Mouse (Mus musculus): Measurements from ENCODE around the gene Fxyd7. TPM values are rescaled to one million over a fixed set of nuclear protein-coding genes. Genes with fewer than 3 reads are reported as not detected.

Gene Fxyd7
- polyA plus RNA-seq, 1 experiment from 2014 or later = 42.2 TPM

- 0 out of 2 replicates have a peak, but pooled peaks have one; percentile 20 for ATAC-seq (ENCODE audit: insufficient number of reproducible peaks, insufficient read depth, low FRiP score, low read depth)
- Histone ChIP-seq H3K9ac (replicated peaks; ENCODE audit: low read depth, low read length) (no peak overlapping the region), H3K4me2 (replicated peaks; ENCODE audit: low read depth, low read length) (no peak overlapping the region; the same call in 1 of the 2 replicates), H3K4me1 (ENCODE audit: control insufficient read depth, insufficient read depth, low read length) (peaks cover 27% of the 10 kb centered on the region), H3K9me3 (ENCODE audit: control insufficient read depth, low read depth, low read length) (no peaks in the 10 kb centered on the region), H3K27me3 (ENCODE audit: control insufficient read depth, insufficient read depth, low read length) (no peaks in the 10 kb centered on the region), H3K4me3 (ENCODE audit: low read depth, low read length) (no peak overlapping the region), H3K27ac (ENCODE audit: low read length) (peak overlapping the region; percentile 87), H3K36me3 (ENCODE audit: control insufficient read depth, insufficient read depth, low read length) (peaks cover 3% of the 10 kb centered on the region; the same call in 1 of the 2 replicates)
Measured at GRCm38 (mm10) chr7:31073546-31073945, 22.3 kb upstream of the Fxyd7 start.

DNA sequence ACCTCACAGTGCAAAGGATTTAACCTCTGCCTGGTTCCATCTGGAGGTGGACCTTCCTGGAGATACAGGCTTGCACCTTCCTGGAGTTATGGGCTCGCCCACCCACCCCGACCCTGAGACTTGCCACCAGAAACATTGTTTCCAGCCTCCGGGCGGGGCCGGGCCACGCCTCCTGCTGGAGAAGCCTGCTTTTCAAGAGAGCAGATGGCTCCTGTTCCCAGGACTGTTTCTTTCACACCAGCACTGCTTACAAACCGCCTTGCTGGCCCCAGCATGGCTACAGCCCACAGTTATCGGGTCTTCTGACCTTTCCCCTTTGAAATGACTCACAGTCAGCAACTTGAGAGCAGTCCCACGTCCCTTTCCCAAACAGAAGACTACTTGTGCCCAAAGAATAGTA, 21.1 kb upstream of the Fxyd7 start:
- ATAC-seq (ENCODE audit: insufficient number of reproducible peaks, insufficient read depth, low FRiP score, low read depth) = no peak
- H3K9ac ChIP-seq (replicated peaks; ENCODE audit: low read depth, low read length) = no peak overlapping the region
- H3K27ac ChIP-seq (ENCODE audit: low read length) = peak overlapping the region; percentile 87
- H3K27me3 ChIP-seq (ENCODE audit: control insufficient read depth, insufficient read depth, low read length) = no peaks in the 10 kb centered on the region
- WGBS = 39% methylated on average over 9 of the region's 9 CpGs
- H3K4me3 ChIP-seq (ENCODE audit: low read depth, low read length) = 0 out of 2 replicates have a peak overlapping the region, but pooled peaks have one; percentile 6
- no peaks in the 10 kb centered on the region for H3K9me3 ChIP-seq (ENCODE audit: control insufficient read depth, low read depth, low read length)
- H3K4me2 ChIP-seq (replicated peaks; ENCODE audit: low read depth, low read length) = peak overlapping the region; percentile 26
- H3K36me3 ChIP-seq (ENCODE audit: control insufficient read depth, insufficient read depth, low read length) = peaks cover 3% of the 10 kb centered on the region; the same call in 1 of the 2 replicates
- peaks cover 28% of the 10 kb centered on the region for H3K4me1 ChIP-seq (ENCODE audit: control insufficient read depth, insufficient read depth, low read length)

DNA sequence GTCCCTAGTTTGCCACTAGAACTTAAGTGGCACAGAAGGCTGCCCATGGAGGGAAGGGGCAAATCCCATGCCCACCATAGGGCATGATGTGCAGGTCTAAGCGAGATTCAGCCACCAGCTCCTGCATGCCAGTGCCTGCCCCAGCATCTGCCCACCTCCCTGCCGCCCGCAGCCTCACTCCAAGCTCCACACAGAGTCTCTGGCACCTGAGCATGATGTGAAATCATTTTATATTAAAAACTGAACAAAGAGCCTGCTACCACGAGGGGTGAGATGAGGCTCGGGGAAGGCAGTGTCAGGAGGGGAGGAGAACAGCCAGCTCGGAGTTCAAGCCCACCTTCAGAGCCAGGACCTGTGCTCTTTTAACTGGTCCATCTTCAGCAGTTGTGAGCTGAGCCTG, 19.1 kb upstream of the Fxyd7 start:
- Histone ChIP-seq H3K36me3 (ENCODE audit: control insufficient read depth, insufficient read depth, low read length) (peaks cover 3% of the 10 kb centered on the region; the same call in 1 of the 2 replicates), H3K4me3 (ENCODE audit: low read depth, low read length) (no peak overlapping the region), H3K27me3 (ENCODE audit: control insufficient read depth, insufficient read depth, low read length) (no peaks in the 10 kb centered on the region), H3K4me1 (ENCODE audit: control insufficient read depth, insufficient read depth, low read length) (peaks cover 29% of the 10 kb centered on the region), H3K27ac (ENCODE audit: low read length) (0 out of 2 replicates have a peak overlapping the region, but pooled peaks have one; percentile 15), H3K9me3 (ENCODE audit: control insufficient read depth, low read depth, low read length) (no peaks in the 10 kb centered on the region), H3K4me2 (replicated peaks; ENCODE audit: low read depth, low read length) (no peak overlapping the region), H3K9ac (replicated peaks; ENCODE audit: low read depth, low read length) (no peak overlapping the region)
- no peak for ATAC-seq (ENCODE audit: insufficient number of reproducible peaks, insufficient read depth, low FRiP score, low read depth)
- 70% methylated on average over 6 of the region's 6 CpGs for WGBS

DNA sequence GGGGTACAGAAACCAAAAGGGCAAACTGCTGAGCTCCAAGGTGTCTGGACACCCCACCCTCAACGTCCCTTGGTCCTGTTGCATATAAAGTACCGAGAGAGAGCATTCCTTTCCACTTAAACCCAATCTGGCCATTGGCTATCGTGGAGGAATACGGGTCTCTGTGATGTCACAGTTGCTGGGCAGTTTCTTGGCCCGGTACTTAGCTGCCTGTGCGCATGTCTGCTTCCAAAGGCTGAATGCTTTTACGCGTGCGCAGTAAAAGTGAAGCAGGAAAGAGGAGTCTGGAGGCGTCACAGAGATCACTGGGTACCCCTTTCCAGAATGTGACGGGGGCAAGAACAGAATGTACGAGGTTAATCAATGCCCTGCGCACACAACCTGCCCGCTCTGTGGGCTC, 18.2 kb upstream of the Fxyd7 start:
- Histone ChIP-seq H3K36me3 (ENCODE audit: control insufficient read depth, insufficient read depth, low read length) (peaks cover 3% of the 10 kb centered on the region; the same call in 1 of the 2 replicates), H3K4me2 (replicated peaks; ENCODE audit: low read depth, low read length) (no peak overlapping the region), H3K27me3 (ENCODE audit: control insufficient read depth, insufficient read depth, low read length) (no peaks in the 10 kb centered on the region), H3K9me3 (ENCODE audit: control insufficient read depth, low read depth, low read length) (no peaks in the 10 kb centered on the region), H3K9ac (replicated peaks; ENCODE audit: low read depth, low read length) (no peak overlapping the region), H3K4me3 (ENCODE audit: low read depth, low read length) (no peak overlapping the region), H3K4me1 (ENCODE audit: control insufficient read depth, insufficient read depth, low read length) (peaks cover 29% of the 10 kb centered on the region), H3K27ac (ENCODE audit: low read length) (no peak overlapping the region)
- WGBS = 87% methylated on average over 14 of the region's 14 CpGs
- no peak for ATAC-seq (ENCODE audit: insufficient number of reproducible peaks, insufficient read depth, low FRiP score, low read depth)

DNA sequence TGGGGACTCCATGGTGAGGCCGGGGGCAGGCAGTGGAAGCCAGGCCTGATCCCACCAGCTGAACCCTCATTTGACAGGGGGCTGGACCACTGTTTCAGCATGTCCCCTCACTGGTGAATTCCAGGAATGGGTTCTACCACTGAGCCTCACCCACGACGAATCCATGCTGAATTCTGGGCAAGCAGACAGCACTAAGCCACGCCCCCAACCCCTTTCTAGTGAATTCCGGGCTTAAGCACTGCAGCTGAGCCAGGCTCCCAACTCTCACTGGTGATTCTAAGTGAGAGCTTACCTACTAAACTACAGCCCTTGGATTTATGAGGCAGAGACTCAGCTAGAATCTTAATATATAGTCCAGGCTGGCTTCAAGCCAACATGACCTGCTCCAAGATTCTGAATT, 16.6 kb upstream of the Fxyd7 start:
- Histone ChIP-seq H3K4me3 (ENCODE audit: low read depth, low read length) (no peak overlapping the region), H3K27ac (ENCODE audit: low read length) (peak overlapping the region; percentile 44; the same call in 1 of the 2 replicates), H3K27me3 (ENCODE audit: control insufficient read depth, insufficient read depth, low read length) (no peaks in the 10 kb centered on the region), H3K36me3 (ENCODE audit: control insufficient read depth, insufficient read depth, low read length) (peaks cover 3% of the 10 kb centered on the region; the same call in 1 of the 2 replicates), H3K4me1 (ENCODE audit: control insufficient read depth, insufficient read depth, low read length) (peaks cover 26% of the 10 kb centered on the region), H3K4me2 (replicated peaks; ENCODE audit: low read depth, low read length) (no peak overlapping the region), H3K9ac (replicated peaks; ENCODE audit: low read depth, low read length) (no peak overlapping the region), H3K9me3 (ENCODE audit: control insufficient read depth, low read depth, low read length) (no peaks in the 10 kb centered on the region)
- ATAC-seq (ENCODE audit: insufficient number of reproducible peaks, insufficient read depth, low FRiP score, low read depth) = peak; percentile 29; the same call in 1 of the 2 replicates
- WGBS = 29% methylated on average over 5 of the region's 5 CpGs

- Histone ChIP-seq H3K9ac (replicated peaks; ENCODE audit: low read depth, low read length) (no peak overlapping the region), H3K27me3 (ENCODE audit: control insufficient read depth, insufficient read depth, low read length) (no peaks in the 10 kb centered on the region), H3K9me3 (ENCODE audit: control insufficient read depth, low read depth, low read length) (no peaks in the 10 kb centered on the region), H3K4me1 (ENCODE audit: control insufficient read depth, insufficient read depth, low read length) (peaks cover 11% of the 10 kb centered on the region; the same call in 1 of the 2 replicates), H3K4me2 (replicated peaks; ENCODE audit: low read depth, low read length) (no peak overlapping the region), H3K27ac (ENCODE audit: low read length) (no peak overlapping the region), H3K36me3 (ENCODE audit: control insufficient read depth, insufficient read depth, low read length) (no peaks in the 10 kb centered on the region), H3K4me3 (ENCODE audit: low read depth, low read length) (no peak overlapping the region)
- no peak for ATAC-seq (ENCODE audit: insufficient number of reproducible peaks, insufficient read depth, low FRiP score, low read depth)
- 82% methylated on average over 12 of the region's 12 CpGs for WGBS
Measured at GRCm38 (mm10) chr7:31063074-31063560, 11.8 kb upstream of the Fxyd7 start.

DNA sequence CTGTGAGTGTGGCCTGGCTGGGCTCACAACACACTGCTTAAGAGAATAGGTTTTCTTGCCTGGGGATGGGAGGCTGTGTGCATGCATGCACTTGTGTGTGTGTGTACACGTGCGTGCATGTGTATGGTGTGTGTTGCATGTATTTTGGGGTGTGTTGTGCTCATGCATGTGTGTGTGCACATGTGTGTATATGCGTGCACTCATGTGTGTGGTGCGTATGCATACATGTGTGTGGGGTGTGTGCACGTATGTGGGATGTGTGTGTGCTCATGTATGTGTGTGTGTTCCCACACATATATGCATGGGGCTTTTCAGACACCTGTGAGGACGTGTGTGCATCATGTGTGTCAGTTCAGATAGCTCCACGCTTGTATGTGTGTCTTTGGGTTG, 9.3 kb upstream of the Fxyd7 start:
- Histone ChIP-seq H3K4me1 (ENCODE audit: control insufficient read depth, insufficient read depth, low read length) (peaks cover 5% of the 10 kb centered on the region; the same call in 1 of the 2 replicates), H3K9ac (replicated peaks; ENCODE audit: low read depth, low read length) (no peak overlapping the region), H3K9me3 (ENCODE audit: control insufficient read depth, low read depth, low read length) (no peaks in the 10 kb centered on the region), H3K27ac (ENCODE audit: low read length) (no peak overlapping the region), H3K27me3 (ENCODE audit: control insufficient read depth, insufficient read depth, low read length) (no peaks in the 10 kb centered on the region), H3K4me3 (ENCODE audit: low read depth, low read length) (no peak overlapping the region), H3K36me3 (ENCODE audit: control insufficient read depth, insufficient read depth, low read length) (no peaks in the 10 kb centered on the region), H3K4me2 (replicated peaks; ENCODE audit: low read depth, low read length) (0 out of 2 replicates have a peak overlapping the region, but pooled peaks have one; percentile 5)
- ATAC-seq (ENCODE audit: insufficient number of reproducible peaks, insufficient read depth, low FRiP score, low read depth) = no peak
- 90% methylated on average over 7 of the region's 7 CpGs for WGBS

- Histone ChIP-seq H3K4me3 (ENCODE audit: low read depth, low read length) (no peak overlapping the region), H3K36me3 (ENCODE audit: control insufficient read depth, insufficient read depth, low read length) (no peaks in the 10 kb centered on the region), H3K4me1 (ENCODE audit: control insufficient read depth, insufficient read depth, low read length) (peaks cover 5% of the 10 kb centered on the region; the same call in 1 of the 2 replicates), H3K9ac (replicated peaks; ENCODE audit: low read depth, low read length) (no peak overlapping the region), H3K27me3 (ENCODE audit: control insufficient read depth, insufficient read depth, low read length) (no peaks in the 10 kb centered on the region), H3K9me3 (ENCODE audit: control insufficient read depth, low read depth, low read length) (no peaks in the 10 kb centered on the region), H3K27ac (ENCODE audit: low read length) (0 out of 2 replicates have a peak overlapping the region, but pooled peaks have one; percentile 27), H3K4me2 (replicated peaks; ENCODE audit: low read depth, low read length) (0 out of 2 replicates have a peak overlapping the region, but pooled peaks have one; percentile 5)
- no peak for ATAC-seq (ENCODE audit: insufficient number of reproducible peaks, insufficient read depth, low FRiP score, low read depth)
- 66% methylated on average over 11 of the region's 11 CpGs for WGBS
Measured at GRCm38 (mm10) chr7:31059919-31060620, 8.8 kb upstream of the Fxyd7 start.

Measured in stomach, embryonic 14.5 days (tissue).